Mouse (Mus musculus): ENCODE measurements around the gene Pak7. TPM values are rescaled to one million over a fixed set of nuclear protein-coding genes. Genes with fewer than 3 reads are reported as not detected.

Gene Pak7
- polyA plus RNA-seq (2012; fragmentation: generic; extraction: Trizol), result not detected
- long read RNA-seq, experiment 1, result 0 reads
- long read RNA-seq, experiment 2, result 0 reads

DNA sequence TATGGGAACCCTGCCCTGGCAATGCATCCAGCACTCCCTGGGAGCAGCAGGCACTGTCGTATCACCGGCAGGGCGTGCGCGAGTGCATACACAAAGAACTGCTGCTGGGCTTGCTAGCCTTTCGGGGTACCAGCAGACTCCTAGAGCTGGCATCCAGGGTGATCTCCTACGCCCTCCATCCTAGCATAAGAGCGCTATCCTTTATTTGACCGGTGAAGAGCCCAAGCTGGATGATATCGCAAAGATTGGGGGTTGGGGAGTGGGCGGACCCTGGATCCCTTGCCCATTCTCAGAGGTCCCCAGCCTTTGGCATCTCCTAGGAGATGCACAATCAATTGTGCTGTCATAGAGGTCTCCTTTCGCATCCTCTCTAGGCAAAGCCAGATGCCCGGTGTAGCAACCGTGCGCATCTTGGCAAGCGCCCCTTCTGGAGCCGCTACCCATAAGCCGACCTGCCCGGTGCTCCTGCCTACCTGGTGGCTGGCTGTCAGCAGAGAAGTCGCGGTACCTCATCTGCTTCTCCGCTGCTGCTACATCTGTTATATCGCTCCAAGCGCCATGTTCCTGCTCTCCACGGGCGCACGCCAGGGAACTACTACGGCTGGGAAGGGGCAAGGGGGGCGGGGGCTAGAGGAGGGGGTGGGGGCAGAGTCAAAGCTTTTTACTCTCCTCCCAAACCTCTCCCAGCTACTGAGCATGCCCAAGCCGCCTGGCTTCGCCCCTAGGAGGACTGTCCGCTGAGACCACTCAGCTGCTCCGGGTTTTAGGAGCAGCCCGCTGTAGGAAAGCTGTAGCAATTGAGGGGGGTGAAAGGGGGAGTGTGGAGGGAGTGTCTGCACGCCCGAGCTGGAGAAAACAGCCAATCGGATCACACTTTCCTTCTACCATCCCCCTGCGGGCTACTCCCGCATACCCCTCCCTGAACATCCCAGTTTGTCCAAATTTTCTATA, at the start of gene Pak7:
TSS of gene Pak7 (minus strand) at position 787 of the 951 bp plus-strand sequence.
- H3ac ChIP-seq (ENCODE audit: control insufficient read depth, insufficient read length, low read depth), result no peak within 1 kb of the TSS
- no peak within 1 kb of the TSS for H3K4me3 ChIP-seq (ENCODE audit: insufficient read depth, poor library complexity, severe bottlenecking)
- no peak for TF ChIP-seq CTCF (IDR thresholded peaks at IDR 0.05; ENCODE audit: control insufficient read depth, insufficient read depth, insufficient read length)
- TF ChIP-seq USF1 (IDR thresholded peaks at IDR 0.05; ENCODE audit: low read depth), result no peak
- TF ChIP-seq MAX (IDR thresholded peaks at IDR 0.05), result no peak
- TF ChIP-seq MYOD1 (IDR thresholded peaks at IDR 0.05; ENCODE audit: control insufficient read depth, insufficient read length, low read depth), result no peak
- TF ChIP-seq FOSL1 (IDR thresholded peaks at IDR 0.05; ENCODE audit: insufficient read depth, low read length, poor library complexity, severe bottlenecking), result no peak
- no peak for TF ChIP-seq MYOG (IDR thresholded peaks at IDR 0.05; ENCODE audit: control insufficient read depth, extremely low read depth, insufficient read length)
- no peak for TF ChIP-seq CEBPB (IDR thresholded peaks at IDR 0.05; ENCODE audit: low read depth)
- H3K27me3 ChIP-seq (ENCODE audit: control insufficient read depth, insufficient read depth, insufficient read length), result no peaks in the 10 kb centered on the region
- H3K79me3 ChIP-seq (ENCODE audit: low read depth), result no peaks in the 10 kb centered on the region
- no peaks in the 10 kb centered on the region for H3K79me2 ChIP-seq (ENCODE audit: control insufficient read depth, insufficient read depth)
- no peaks in the 10 kb centered on the region for H3K36me3 ChIP-seq (ENCODE audit: control insufficient read depth, insufficient read depth)

DNA sequence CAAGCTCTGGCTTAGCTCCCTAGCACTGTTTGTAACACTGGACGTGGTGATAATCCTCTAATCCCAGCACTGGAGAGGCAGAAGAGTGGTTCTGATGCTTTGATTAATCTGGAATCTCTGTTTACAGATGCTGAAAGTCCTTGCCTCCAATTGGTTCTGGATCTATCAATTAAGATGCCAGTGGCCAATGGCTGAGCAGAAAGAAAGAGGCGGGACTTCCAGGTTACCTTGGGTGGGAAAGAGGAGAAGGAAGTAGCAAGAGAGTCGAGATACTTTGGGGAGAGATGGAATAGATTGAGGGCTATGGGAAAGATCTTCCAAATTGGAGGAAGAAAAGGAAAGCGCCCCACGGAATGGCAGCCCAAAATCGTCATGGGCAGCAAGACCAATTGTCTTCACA, 37.8 kb upstream of the Pak7 start:
- Histone ChIP-seq H3K27me3 (ENCODE audit: control insufficient read depth, insufficient read depth, insufficient read length) (no peaks in the 10 kb centered on the region), H3K79me3 (ENCODE audit: low read depth) (no peaks in the 10 kb centered on the region), H3ac (ENCODE audit: control insufficient read depth, insufficient read length, low read depth) (no peak overlapping the region), H3K79me2 (ENCODE audit: control insufficient read depth, insufficient read depth) (no peaks in the 10 kb centered on the region), H3K4me3 (ENCODE audit: insufficient read depth, poor library complexity, severe bottlenecking) (no peak overlapping the region), H3K36me3 (ENCODE audit: control insufficient read depth, insufficient read depth) (no peaks in the 10 kb centered on the region)
- TF ChIP-seq MYOG (IDR thresholded peaks at IDR 0.05; ENCODE audit: control insufficient read depth, extremely low read depth, insufficient read length), result no peak
- TF ChIP-seq FOSL1 (IDR thresholded peaks at IDR 0.05; ENCODE audit: insufficient read depth, low read length, poor library complexity, severe bottlenecking), result no peak
- no peak for TF ChIP-seq CTCF (IDR thresholded peaks at IDR 0.05; ENCODE audit: control insufficient read depth, insufficient read depth, insufficient read length)
- no peak for TF ChIP-seq USF1 (IDR thresholded peaks at IDR 0.05; ENCODE audit: low read depth)
- no peak for TF ChIP-seq MAX (IDR thresholded peaks at IDR 0.05)
- TF ChIP-seq CEBPB (IDR thresholded peaks at IDR 0.05; ENCODE audit: low read depth), result no peak
- no peak for TF ChIP-seq MYOD1 (IDR thresholded peaks at IDR 0.05; ENCODE audit: control insufficient read depth, insufficient read length, low read depth)

DNA sequence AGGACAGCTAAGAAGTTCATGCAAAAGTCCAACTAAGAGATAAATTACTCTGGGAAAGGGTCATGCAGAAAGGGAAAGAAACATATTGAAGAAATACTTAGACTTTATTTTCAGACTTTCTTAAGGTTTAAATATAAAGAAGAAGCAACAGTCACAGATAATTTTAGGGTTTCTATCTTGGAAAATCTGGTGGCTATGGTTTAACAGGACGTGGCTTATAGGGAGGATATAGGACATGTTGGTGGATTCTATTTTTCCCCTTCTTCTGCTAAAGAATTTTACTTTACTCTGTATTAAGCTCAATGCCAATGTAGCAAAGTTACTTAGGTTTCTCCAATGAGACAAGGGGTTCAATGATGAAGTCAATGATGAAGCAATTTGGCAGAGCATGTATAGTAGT, 31.8 kb upstream of the Pak7 start:
- TF ChIP-seq FOSL1 (IDR thresholded peaks at IDR 0.05; ENCODE audit: insufficient read depth, low read length, poor library complexity, severe bottlenecking) (no peak), MYOD1 (IDR thresholded peaks at IDR 0.05; ENCODE audit: control insufficient read depth, insufficient read length, low read depth) (no peak), MYOG (IDR thresholded peaks at IDR 0.05; ENCODE audit: control insufficient read depth, extremely low read depth, insufficient read length) (no peak), CTCF (IDR thresholded peaks at IDR 0.05; ENCODE audit: control insufficient read depth, insufficient read depth, insufficient read length) (no peak), USF1 (IDR thresholded peaks at IDR 0.05; ENCODE audit: low read depth) (no peak), MAX (IDR thresholded peaks at IDR 0.05) (no peak), CEBPB (IDR thresholded peaks at IDR 0.05; ENCODE audit: low read depth) (no peak)
- no peak overlapping the region for H3K4me3 ChIP-seq (ENCODE audit: insufficient read depth, poor library complexity, severe bottlenecking)
- no peak overlapping the region for H3ac ChIP-seq (ENCODE audit: control insufficient read depth, insufficient read length, low read depth)
- no peaks in the 10 kb centered on the region for H3K79me3 ChIP-seq (ENCODE audit: low read depth)
- no peaks in the 10 kb centered on the region for H3K79me2 ChIP-seq (ENCODE audit: control insufficient read depth, insufficient read depth)
- no peaks in the 10 kb centered on the region for H3K27me3 ChIP-seq (ENCODE audit: control insufficient read depth, insufficient read depth, insufficient read length)
- no peaks in the 10 kb centered on the region for H3K36me3 ChIP-seq (ENCODE audit: control insufficient read depth, insufficient read depth)

DNA sequence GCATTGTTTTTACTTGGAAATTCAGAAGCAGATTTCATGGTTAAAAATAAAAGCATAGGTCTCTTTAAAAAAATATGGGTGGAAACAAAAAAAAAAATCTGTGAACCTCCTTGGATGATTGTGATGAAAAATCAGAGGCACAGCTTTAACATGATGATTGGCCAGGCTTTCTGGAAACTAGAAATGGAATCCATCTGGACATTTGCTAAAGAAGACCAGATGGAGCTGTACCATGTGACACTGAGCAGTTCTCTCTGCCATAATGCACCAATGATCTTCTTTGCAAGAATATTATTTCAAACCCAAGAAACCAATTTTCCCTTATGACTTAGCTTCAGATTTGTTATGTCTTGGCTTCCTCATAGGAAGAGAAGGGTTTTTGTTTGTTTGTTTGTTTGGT, 28.6 kb upstream of the Pak7 start:
- no peaks in the 10 kb centered on the region for H3K79me2 ChIP-seq (ENCODE audit: control insufficient read depth, insufficient read depth)
- H3K79me3 ChIP-seq (ENCODE audit: low read depth), result no peaks in the 10 kb centered on the region
- H3K36me3 ChIP-seq (ENCODE audit: control insufficient read depth, insufficient read depth), result no peaks in the 10 kb centered on the region
- no peak overlapping the region for H3K4me3 ChIP-seq (ENCODE audit: insufficient read depth, poor library complexity, severe bottlenecking)
- H3K27me3 ChIP-seq (ENCODE audit: control insufficient read depth, insufficient read depth, insufficient read length), result no peaks in the 10 kb centered on the region
- H3ac ChIP-seq (ENCODE audit: control insufficient read depth, insufficient read length, low read depth), result no peak overlapping the region
- TF ChIP-seq MYOG (IDR thresholded peaks at IDR 0.05; ENCODE audit: control insufficient read depth, extremely low read depth, insufficient read length) (no peak), CTCF (IDR thresholded peaks at IDR 0.05; ENCODE audit: control insufficient read depth, insufficient read depth, insufficient read length) (no peak), CEBPB (IDR thresholded peaks at IDR 0.05; ENCODE audit: low read depth) (no peak), MYOD1 (IDR thresholded peaks at IDR 0.05; ENCODE audit: control insufficient read depth, insufficient read length, low read depth) (no peak), USF1 (IDR thresholded peaks at IDR 0.05; ENCODE audit: low read depth) (no peak), FOSL1 (IDR thresholded peaks at IDR 0.05; ENCODE audit: insufficient read depth, low read length, poor library complexity, severe bottlenecking) (no peak)

DNA sequence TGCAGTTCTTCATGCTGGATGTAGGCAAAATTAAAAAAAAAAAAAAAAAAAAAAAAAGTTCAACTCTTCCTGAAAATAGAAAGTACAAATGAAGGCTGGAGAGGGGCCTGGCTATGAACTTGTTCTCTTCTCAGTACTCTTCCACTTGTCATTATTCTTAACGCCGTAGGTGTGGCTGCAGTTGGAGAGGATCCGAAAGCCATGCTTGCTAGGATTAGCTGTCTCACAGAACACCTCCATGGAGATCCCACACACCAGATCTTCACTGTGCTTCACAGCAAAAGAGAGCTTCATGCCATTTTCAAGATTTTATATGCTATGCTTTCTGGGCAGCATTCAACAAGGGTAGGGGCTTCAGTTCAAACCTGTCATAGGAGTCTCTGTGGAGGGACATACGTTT, 14.8 kb upstream of the Pak7 start:
- no peak overlapping the region for H3K4me3 ChIP-seq (ENCODE audit: insufficient read depth, poor library complexity, severe bottlenecking)
- TF ChIP-seq MYOG (IDR thresholded peaks at IDR 0.05; ENCODE audit: control insufficient read depth, extremely low read depth, insufficient read length) (no peak), CEBPB (IDR thresholded peaks at IDR 0.05; ENCODE audit: low read depth) (no peak), MYOD1 (IDR thresholded peaks at IDR 0.05; ENCODE audit: control insufficient read depth, insufficient read length, low read depth) (no peak), MAX (IDR thresholded peaks at IDR 0.05) (no peak), CTCF (IDR thresholded peaks at IDR 0.05; ENCODE audit: control insufficient read depth, insufficient read depth, insufficient read length) (no peak), FOSL1 (IDR thresholded peaks at IDR 0.05; ENCODE audit: insufficient read depth, low read length, poor library complexity, severe bottlenecking) (no peak), USF1 (IDR thresholded peaks at IDR 0.05; ENCODE audit: low read depth) (no peak)
- H3K27me3 ChIP-seq (ENCODE audit: control insufficient read depth, insufficient read depth, insufficient read length), result no peaks in the 10 kb centered on the region
- no peak overlapping the region for H3ac ChIP-seq (ENCODE audit: control insufficient read depth, insufficient read length, low read depth)
- no peaks in the 10 kb centered on the region for H3K79me3 ChIP-seq (ENCODE audit: low read depth)
- H3K36me3 ChIP-seq (ENCODE audit: control insufficient read depth, insufficient read depth), result no peaks in the 10 kb centered on the region
- no peaks in the 10 kb centered on the region for H3K79me2 ChIP-seq (ENCODE audit: control insufficient read depth, insufficient read depth)
